Mouse (Mus musculus): ENCODE measurements around the gene Hrasls5.

Gene Hrasls5

DNA sequence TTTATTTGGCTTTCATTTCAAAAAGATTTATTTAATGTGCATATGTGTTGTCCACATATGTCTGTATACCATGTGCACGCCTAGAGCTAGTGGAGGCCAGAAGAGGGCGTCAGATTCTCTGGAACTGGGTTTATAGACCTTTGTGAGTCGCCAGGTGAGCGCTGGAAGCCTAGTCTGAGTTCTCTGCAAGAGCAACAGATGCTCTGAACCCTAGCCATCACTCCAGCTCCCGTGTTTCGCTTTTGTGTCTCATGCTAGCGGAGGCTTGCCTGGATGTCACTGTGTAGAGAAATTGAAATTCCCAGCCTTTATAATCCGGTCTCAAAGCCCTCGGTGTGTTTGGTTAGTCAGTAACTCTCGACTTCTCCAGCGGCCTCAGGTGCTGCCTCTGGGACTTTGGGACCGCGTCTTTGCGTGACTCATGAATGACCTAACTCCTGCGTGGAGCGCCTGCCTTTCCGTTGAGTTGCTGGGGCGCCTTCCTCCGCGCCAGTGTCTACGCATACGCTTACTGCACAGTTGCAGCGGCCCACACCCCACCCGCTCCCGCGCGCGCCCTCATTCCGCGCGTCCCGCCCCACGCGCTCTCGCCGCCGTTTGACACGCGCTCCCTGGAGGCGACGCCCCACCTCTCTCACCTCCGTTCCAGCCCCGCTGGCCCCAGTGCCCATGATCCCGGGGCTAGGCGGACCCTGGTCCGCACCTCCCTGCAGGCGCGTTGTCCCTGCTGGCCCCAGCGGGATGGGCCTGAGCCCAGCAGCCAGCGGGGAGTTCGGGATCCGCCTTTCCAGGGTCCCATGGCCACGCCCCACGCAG lies at the start of gene Hrasls5:
Hrasls5 (plus strand) TSS at position 600 of the 816 bp plus-strand sequence.
- CTCF ChIA-PET, result interaction anchor here (0.6 kb wide), 1 partner anchor 638 kb away, joined by 3 read pairs; no protein-coding TSS in a partner anchor

DNA sequence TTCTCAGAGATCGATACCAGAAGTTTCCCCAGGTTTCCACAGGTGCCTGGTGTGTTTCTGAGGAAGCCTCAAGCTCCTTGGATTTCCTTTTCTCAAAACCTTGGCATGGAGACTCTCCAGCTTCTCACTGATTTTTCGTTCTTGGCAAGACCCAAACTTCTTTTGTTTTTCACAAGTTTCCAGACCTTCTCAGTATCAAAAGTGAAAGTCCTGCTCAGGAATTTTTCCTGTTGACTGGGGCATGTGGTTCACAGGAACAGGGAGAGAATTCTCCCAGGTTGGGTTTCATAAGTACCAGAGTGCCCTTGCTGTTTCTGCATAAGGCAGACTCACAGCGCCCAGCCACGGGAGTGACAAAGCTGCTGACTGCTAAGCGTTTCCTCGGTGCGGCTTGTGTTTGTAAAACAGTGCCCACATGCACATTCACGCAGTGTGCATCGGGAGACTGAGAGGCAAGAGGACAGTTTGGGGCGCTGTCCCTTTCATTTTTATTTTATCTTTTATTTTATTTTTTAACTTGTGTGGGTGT lies 49.7 kb upstream of the Hrasls5 start:
- CTCF ChIA-PET, result no interaction called here

DNA sequence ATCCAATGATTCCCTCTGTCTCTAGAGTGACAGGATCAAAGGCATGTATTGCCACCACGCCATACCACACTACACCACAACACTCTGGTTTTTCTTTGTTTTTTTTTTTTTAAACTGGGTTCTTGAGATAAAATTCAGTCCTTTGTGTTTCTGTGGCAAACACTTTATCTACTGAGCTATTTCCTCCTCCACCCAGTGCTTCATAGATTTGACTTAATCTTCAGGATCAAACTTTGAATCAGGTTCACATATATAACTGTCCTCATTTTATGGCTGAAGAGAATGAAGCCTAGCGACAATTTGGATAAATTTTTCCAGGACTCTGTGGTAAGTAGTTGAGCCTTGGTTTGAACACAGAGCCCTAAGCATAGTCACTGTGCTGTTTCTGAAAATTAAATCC lies 48.7 kb upstream of the Hrasls5 start:
- CTCF ChIA-PET, result no interaction called here

DNA sequence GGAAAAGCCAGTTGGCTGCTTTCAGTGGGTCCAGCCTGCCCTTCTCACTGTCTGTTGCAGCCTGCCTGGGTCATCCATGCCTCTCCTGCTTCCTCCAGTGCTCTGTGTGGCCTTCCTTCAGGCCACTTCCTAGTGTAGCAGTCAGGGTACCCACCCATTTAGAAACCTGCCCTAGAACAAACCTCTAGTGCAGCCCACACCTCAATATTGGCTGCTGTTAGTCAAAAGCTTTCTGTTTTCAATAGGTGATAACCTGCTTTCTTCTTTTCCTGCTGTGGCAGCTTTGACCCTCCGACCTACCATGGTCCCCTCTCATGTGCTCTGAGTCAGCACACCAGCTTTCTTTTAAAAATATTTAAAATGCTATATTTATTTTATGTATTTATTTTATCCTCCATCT lies 47.9 kb upstream of the Hrasls5 start:
- CTCF ChIA-PET, result no interaction called here

DNA sequence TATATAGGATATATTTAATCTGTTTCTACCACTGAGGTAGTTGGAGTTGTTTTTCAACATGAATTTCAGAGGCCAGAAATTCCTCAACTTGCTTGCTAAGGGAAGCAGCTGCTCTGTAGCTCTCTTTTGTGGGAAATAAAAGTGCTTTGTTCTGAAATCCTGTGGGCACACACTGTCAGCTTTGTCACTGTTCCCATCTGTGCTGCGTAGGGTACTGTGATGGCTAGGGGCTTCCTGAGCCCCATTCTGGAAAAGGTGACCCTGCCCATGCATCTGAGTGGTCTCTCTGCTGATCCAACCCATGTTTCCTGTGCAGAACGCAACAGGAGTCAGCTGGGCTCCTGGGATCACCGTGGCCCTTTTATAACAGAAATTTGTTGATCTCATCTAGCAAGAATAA lies 45.5 kb upstream of the Hrasls5 start:
- CTCF ChIA-PET, result interaction anchor here (0.5 kb wide), 1 partner anchor 78 kb away, joined by 3 read pairs; no protein-coding TSS in a partner anchor

DNA sequence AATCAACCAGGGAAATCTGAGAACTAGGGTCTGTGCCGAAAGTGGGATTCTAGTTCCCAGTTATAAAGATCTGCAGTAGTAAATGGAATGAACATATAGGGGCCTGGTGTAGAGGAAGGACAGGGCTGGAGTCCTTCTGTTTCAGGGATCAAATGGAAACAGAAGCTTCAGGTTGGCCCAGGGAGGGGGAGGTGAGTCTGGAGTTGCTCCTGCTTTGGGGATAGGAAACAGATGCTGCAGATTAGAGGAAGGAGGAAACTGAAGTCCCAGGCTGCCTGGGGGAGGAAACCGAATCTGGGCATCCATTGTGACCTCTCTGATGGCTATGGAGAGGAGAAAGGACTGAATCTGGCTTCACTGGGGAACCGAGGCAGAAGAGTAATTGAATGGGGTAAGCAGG lies 44.0 kb upstream of the Hrasls5 start:
- CTCF ChIA-PET, result no interaction called here

DNA sequence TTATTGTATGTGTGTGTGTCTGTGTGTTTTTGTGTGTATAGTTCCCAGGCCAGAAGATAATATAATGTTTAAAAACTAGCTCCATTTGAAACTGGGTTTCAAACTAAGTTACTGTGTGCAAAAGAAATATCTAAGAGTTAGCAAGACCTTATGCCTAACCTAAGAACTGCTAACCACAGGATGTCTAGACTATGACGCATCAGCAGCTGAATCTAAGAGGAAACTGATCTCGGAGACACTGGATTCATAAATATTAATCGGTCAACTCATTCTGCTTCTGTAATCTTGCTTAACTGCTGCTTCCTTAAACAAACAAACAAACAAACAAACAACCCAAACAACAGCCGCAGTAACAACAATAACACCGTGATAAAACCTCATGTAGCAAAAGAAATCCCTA lies 42.7 kb upstream of the Hrasls5 start:
- CTCF ChIA-PET, result no interaction called here

DNA sequence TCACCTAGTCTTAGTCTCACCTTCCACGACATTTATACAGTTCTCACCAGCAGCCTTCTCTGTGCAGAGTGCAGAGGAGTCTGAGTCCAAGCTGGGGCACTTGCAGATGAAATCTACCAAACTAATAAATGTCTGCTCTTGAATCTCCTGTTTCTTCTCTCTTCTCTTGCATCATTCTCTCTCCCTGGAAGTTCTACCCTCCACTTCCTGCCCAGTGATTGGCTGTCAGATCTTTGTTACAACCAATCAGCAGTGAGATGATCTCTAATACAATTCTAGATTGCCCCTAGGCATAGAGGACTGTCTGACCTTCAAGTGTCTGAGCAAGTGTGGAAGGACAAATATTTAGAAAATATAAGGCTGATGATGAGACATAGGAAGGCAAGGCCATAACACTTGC lies 36.2 kb upstream of the Hrasls5 start:
- CTCF ChIA-PET, result no interaction called here

DNA sequence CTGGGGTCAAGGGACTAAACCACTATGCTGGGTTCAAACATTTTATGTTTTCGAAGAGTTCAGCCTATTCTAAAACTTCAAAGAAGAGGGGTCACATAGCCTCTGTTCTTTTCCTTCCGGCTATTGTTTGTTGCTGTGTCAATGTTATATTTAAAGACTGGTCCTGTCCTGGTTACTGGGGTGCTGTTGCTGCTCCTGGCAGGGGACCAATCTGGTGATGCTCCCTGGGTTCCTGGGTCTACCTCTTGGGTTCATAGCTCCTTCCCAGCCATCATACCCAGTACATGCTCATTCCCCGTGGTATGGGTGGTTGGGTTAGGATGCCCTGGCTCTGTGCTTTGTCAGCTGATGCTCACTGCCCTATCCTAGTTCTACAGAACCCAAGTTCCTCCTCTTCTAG lies 34.6 kb upstream of the Hrasls5 start:
- CTCF ChIA-PET, result no interaction called here

DNA sequence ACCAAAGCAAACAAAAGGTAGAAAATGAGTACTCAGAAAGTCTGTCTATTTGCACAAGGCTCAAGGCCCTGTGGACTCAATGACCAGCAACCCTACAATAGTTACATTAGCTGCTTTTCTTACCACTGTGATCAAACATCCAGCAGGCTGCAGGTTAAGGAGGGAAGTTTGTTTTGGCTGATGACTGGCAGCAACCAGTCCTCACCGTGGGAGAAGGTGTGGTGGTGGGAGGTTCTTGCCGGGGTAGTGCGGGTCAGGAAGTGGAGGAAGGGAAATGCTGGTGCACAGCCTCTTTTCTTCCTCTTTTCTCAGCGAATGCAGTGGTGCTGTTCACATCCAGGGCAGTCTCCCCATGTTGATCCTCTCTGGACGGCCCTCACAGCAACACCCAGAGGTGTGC lies 31.3 kb upstream of the Hrasls5 start:
- CTCF ChIA-PET, result interaction anchor here (0.5 kb wide), 1 partner anchor 77 kb away, joined by 5 read pairs; no protein-coding TSS in a partner anchor

DNA sequence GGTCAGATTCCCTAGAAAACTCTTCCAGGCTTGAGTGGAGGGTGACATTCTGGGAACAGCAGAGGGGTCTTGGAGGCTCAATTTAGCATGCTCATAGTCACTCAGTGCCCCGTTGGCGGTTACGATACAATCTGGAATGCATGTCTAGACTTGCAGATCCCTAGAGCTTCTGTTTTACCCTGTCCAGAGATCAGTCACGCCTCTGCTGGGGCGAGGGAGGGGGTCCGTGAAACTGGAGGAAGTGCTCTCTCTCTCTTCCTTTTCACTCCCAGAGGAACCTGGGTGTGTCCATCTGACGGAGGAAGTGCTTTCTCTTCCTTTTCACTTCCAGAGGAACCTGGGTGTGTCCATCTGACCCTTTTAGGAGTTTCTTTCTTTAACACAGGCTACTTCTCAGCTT lies 29.2 kb upstream of the Hrasls5 start:
- CTCF ChIA-PET, result no interaction called here

DNA sequence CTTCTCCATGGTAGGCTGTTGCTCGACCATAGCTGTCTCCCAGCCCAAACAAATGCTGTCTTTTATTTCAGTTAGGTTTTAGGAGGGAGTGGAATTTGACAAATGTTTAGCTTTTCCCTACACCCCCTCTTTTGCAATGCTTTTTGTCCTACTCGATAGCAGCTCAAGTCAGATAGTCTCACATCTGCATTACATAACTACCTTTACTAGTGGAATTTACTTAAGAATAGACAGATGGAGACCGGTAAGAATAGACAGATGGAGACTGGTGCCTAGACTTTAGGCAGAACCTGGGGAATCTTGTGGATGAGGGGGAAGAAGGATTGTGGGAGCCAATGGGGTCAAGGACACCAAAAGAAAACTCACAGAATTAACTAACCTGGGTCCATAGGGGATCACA lies 28.7 kb upstream of the Hrasls5 start:
- CTCF ChIA-PET, result no interaction called here

DNA sequence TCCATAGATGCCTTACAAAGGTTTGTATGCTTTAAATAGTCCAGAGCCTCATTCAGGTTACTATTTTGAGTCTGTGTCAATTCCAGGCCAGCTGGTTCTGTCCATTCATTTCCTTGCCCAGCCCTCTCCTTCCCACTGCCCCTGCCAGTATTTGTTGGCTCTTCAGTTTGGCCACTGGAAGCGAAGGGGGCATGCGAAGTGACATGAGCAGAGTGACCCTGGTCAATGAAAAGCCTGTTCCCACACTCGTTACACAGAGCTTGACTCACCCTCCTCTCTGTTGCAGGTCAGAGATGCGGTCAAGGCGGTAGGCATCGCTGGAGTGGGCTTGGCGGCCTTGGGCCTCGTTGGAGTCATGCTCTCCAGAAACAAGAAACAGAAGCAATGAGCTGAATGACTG lies 27.1 kb upstream of the Hrasls5 start:
- CTCF ChIA-PET, result no interaction called here

DNA sequence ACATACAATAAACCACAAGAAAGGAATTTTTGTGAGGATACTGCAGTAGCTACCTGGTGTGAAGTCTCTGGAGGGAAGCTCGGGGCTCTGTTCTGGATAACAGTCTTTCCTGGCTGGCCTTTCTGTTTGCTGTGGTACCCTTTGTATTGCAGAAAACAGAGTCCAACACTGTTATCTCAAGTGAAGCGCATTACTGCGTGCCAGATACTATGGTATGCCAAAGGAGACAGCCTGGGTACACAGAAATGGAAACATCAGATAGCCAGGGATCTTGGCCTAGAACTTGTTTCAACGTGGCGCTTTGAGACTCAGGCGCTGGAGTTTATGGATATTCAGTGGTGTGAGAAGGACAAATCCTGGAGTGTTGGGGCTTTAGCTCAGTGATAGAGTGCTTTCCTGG lies 26.6 kb upstream of the Hrasls5 start:
- CTCF ChIA-PET, result no interaction called here

DNA sequence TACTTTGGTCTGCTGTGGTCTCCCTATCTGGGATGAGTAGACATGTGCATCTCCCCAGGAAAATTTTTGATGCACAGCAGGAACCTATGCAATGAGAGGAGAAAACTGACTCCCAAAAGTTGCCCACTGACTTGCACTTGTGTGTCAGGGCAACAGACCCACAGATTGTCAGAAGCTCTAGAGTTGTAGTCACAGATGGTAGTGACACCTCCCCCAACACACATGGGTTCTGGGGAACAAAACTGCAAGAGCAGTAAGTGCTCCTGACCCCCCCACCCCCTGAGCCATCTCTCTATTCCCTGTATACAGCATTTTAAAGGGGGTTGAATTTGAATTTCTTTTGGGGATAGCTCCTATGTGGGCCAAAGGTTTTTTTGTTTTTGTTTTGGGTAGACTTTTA lies 21.5 kb upstream of the Hrasls5 start:
- CTCF ChIA-PET, result interaction anchor here (0.7 kb wide), 1 partner anchor 34 kb away, joined by 3 read pairs; no protein-coding TSS in a partner anchor

DNA sequence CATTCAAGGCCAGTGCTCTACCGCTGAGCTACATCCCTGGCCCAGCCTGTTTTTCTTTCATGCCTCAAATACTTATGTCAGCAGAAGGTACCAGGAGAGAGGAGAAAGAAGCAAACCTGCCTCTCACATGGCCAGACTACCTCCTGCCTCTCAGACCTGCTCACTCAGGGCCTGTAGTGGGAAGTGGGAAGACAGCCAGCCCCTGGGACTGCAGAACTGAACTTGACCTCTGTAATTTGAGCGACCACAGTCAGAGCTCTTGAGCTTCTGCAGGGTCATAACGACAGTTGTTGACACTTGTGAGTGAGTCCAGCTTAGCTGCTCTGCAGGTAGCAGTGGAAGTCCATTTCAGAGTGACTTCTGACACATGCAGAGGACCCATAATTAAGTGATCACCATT lies 20.3 kb upstream of the Hrasls5 start:
- CTCF ChIA-PET, result no interaction called here

DNA sequence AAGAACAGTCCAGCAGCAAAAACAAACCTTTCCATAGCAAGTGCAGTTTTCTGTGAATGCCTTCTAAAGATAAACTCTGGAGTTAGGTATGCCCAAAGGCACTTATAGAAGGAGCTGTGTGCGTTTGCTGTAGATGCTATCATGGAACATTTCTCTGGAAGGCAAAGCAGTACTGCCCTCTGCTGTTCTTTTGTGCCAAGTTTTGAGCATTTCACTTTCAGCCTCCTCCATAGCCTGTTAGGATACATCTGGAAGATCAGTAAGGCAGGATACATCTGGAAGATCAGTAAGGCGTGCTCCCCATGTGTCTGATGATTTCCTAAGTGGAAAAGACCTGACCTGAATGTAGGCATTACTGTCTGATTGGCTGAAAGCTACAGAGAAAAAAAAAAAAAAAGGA lies 16.8 kb upstream of the Hrasls5 start:
- CTCF ChIA-PET, result interaction anchor here (0.5 to 0.7 kb wide), 3 partner anchors 11 to 152 kb away, joined by 3 to 5 read pairs (median 4); no protein-coding TSS in a partner anchor

DNA sequence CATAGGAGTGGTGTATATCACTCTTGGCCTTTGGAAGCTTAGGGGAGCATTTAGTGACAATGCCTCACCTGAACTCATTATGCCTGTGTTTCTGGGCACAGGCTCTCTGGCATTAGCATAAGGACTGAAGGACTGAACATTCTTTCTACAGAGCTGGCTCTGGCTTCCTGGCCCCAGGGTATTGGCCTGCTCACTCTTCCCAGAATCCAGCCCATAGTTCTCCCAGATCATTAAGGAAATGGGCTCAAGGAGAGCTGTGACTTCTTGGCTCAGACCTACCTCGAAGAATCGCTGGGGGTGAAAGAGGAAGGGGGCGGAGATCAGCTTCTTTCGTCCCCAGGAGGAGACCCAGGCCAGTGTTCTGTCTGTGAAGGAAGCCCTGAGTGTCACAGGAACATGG lies 13.9 kb upstream of the Hrasls5 start:
- CTCF ChIA-PET, result interaction anchor here (0.6 kb wide), 1 partner anchor 75 kb away, joined by 3 read pairs; no protein-coding TSS in a partner anchor

DNA sequence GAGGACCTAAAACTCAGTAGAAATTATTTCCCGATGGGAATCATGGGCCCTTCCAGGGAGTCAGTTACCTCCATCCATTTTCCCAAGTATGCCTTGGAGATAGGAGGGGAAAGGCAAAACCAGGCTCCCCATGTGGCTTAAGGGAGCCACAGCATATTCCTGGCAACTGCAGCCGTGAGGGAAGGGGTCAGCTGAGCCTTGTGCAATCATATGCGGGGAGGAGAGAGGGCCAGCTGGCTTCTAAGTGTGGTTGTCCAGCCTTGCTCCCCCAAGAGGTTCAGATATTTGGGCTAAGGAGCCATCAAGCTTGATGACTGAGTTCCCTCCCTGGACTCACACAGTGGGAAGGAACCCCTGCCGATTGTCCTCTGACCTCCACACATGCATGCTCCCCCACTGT lies 10.8 kb upstream of the Hrasls5 start:
- CTCF ChIA-PET, result no interaction called here

DNA sequence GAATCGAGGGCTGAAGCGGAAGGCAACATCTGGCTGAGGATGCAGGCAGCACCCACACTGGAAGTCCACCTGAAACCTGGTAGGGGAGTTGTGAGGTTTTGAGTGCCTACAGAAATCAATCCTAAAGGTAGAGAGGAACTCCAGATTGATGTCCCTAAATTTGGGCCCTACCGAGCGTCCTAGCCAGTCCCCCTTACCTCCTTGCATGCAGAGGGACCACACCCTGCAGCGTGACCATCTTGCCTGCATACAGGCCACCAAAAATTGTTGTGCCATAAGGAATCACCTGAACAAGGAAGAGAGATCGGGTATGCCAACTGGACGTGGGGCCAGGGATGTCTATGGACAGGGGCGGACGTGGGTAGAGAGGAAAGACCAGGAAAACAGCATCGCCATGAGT lies 8.2 kb upstream of the Hrasls5 start:
- CTCF ChIA-PET, result no interaction called here

DNA sequence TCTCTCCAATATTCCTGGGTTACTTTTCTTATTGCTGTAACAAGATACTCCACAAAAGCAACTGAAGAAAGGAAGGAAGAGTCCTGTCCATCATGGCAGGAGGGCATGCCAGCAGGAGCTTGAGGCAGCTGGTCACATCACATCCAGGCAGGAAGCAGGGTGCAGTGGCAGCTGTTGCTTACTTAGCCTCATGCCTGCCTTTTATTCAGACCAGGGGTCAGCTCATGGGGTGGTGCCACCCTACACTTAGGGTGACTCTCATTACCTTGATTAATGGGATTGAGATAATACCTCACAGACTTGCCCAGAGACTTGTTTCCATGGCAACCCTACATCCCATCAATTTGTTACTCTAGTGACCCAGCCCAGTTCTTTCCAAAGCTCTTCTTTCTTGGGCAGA lies 7.3 kb upstream of the Hrasls5 start:
- CTCF ChIA-PET, result no interaction called here

DNA sequence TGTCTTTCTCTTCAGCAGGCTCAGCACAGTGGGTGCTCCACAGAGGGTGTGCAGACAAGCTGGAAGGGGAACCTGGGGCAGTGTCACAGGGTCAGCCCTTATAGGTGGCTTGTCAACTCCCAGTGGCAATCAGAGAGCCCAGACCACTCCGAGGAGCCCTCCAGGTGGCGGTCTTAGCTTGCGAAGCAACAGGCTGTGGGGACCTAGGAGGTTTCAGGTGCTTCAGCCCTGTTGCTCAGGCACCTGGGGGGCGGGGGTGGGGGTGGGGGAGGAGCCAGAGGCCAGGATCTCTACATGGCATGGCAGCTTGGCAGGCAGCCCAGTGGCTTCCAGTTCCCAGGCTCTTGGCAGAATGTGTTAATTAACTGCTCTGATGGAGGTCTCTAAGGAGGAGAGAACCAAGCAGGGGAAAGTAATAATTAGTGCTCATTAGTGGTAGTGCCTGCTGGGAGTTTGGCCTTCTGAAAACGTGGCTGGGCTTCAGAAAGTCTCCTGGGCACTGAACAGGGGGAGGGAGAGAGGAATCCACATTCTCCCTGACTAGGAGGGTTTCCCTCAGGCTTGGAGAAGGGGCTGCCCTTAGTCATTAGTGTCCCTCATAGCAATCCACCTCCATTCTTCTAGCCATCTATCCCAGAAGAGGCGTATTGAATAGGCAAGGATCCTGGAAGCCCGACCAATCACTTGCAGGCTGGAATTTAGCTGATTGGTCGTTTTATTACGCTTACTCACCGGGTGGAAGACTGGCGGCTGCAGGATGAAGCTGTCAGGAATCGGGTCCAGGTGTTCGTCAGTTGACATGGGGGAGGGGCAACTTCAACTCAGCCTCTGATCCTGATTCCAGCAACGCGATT lies 6.2 kb upstream of the Hrasls5 start:
- CTCF ChIA-PET, result no interaction called here

Measured in spleen, embryonic (tissue).